Mouse (Mus musculus) stomach, embryonic 14.5 days (tissue): Measurements from ENCODE around the gene Ptprg. TPM values are rescaled to one million over a fixed set of nuclear protein-coding genes. Genes with fewer than 3 reads are reported as not detected.

Source experiments
- ATAC-seq: fragments of 200-750 bp; cut with Nextera tagmentation; 2 replicates; pipeline ENCODE4 v1.8.0; 2017; ENCODE audit warnings: low read depth, moderate TSS enrichment; ENCODE audit not compliant: insufficient number of reproducible peaks, insufficient read depth, low FRiP score
- H3K27ac ChIP-seq: fragments of 300-500 bp; sonication (generic); 2 replicates; pipeline ENCODE4 v1.5.1; 2014; ENCODE audit warnings: mild to moderate bottlenecking, low read length, moderate library complexity, mixed read lengths
- H3K27me3 ChIP-seq: fragments of 300-500 bp; sonication (generic); 2 replicates; pipeline ENCODE4 v1.6.1; 2014; ENCODE audit warnings: low read length, control low read depth, mixed read lengths; ENCODE audit not compliant: control insufficient read depth, insufficient read depth
- H3K36me3 ChIP-seq: fragments of 300-500 bp; sonication (generic); 2 replicates; pipeline ENCODE4 v1.6.1; 2014; ENCODE audit warnings: mild to moderate bottlenecking, control low read depth, low read length, moderate library complexity, mixed read lengths; ENCODE audit not compliant: control insufficient read depth, insufficient read depth
- H3K4me1 ChIP-seq: fragments of 300-500 bp; sonication (generic); 2 replicates; pipeline ENCODE4 v1.6.1; 2014; ENCODE audit warnings: low read length, control low read depth, mixed read lengths; ENCODE audit not compliant: control insufficient read depth, insufficient read depth
- H3K4me2 ChIP-seq: fragments of 300-500 bp; sonication (generic); replicated peaks from 2 replicates; pipeline ENCODE4 v1.6.1; 2014; ENCODE audit warnings: low read depth, low read length, control low read depth
- H3K4me3 ChIP-seq: fragments of 300-500 bp; sonication (generic); 2 replicates; pipeline ENCODE4 v1.5.1; 2014; ENCODE audit warnings: low read depth, low read length, control low read depth
- H3K9ac ChIP-seq: fragments of 300-500 bp; sonication (generic); replicated peaks from 2 replicates; pipeline ENCODE4 v1.6.1; 2014; ENCODE audit warnings: low read depth, mild to moderate bottlenecking, control low read depth, low read length, moderate library complexity, mixed read lengths
- H3K9me3 ChIP-seq: fragments of 300-500 bp; sonication (generic); 2 replicates; pipeline ENCODE4 v1.6.1; 2016; ENCODE audit warnings: low read depth, low read length, control low read depth; ENCODE audit not compliant: control insufficient read depth
- WGBS: fragments of 180-500 bp; shearing (Covaris S2); extraction: QIAGEN DNeasy Blood & Tissue Kit; methylation state at CpG from one replicate; pipeline ENCODE4 v1.1.7; 2014; 5-methylcytosine and 5-hydroxymethylcytosine counted together
- polyA plus RNA-seq: library from polyadenylated mRNA; unstranded; fragments of >200 nt; fragmentation: Nextera tagmentation; extraction: Ambion mirVana; gene quantifications from 2 replicates; pipeline ENCODE4 v1.2.1, GENCODE M21; 2014

Ptprg gene
- polyA plus RNA-seq, 1 experiment from 2014 or later, result 31.3 TPM

GRCm38 (mm10) chr14:12218544-12219150 lies 665.3 kb downstream of the Ptprg start:
- Histone ChIP-seq H3K27me3 (no peaks in the 10 kb centered on the region), H3K4me3 (no peak overlapping the region), H3K4me1 (no peaks in the 10 kb centered on the region), H3K4me2 (no peak overlapping the region), H3K9ac (no peak overlapping the region), H3K36me3 (no peaks in the 10 kb centered on the region), H3K27ac (no peak overlapping the region), H3K9me3 (no peaks in the 10 kb centered on the region)
- WGBS, result 89% methylated on average over 16 of the region's 16 CpGs
- no peak for ATAC-seq

DNA sequence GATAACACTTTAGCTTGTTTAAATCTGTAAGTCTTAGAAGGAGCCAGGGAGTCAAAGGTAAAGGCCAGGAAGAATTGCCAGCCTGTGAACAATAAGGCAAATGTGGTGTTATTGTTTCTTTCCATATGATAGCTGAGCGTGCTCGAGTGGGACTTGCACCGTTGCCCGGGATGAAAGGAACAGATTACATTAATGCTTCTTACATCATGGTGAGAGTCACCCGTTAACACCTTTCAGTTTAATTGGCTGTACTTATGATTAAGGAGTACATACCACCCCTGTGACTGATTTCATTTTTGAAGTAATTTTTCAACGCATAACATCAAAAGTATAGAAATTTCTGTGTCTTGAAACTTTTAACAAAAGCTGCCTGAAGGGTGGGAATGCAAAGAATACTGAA lies 666.5 kb downstream of the Ptprg start:
- H3K9me3 ChIP-seq, result no peaks in the 10 kb centered on the region
- H3K27ac ChIP-seq, result no peak overlapping the region
- no peak overlapping the region for H3K4me2 ChIP-seq
- no peaks in the 10 kb centered on the region for H3K27me3 ChIP-seq
- no peaks in the 10 kb centered on the region for H3K36me3 ChIP-seq
- H3K4me1 ChIP-seq, result no peaks in the 10 kb centered on the region
- H3K4me3 ChIP-seq, result no peak overlapping the region
- no peak for ATAC-seq
- 87% methylated on average over 6 of the region's 6 CpGs for WGBS
- H3K9ac ChIP-seq, result no peak overlapping the region

GRCm38 (mm10) chr14:12220540-12220939 lies 667.2 kb downstream of the Ptprg start:
- H3K9ac ChIP-seq, result no peak overlapping the region
- no peak for ATAC-seq
- no peak overlapping the region for H3K4me3 ChIP-seq
- 86% methylated on average over 8 of the region's 8 CpGs for WGBS
- H3K4me1 ChIP-seq, result no peaks in the 10 kb centered on the region
- H3K4me2 ChIP-seq, result no peak overlapping the region
- no peaks in the 10 kb centered on the region for H3K9me3 ChIP-seq
- H3K27ac ChIP-seq, result no peak overlapping the region
- no peaks in the 10 kb centered on the region for H3K27me3 ChIP-seq
- H3K36me3 ChIP-seq, result no peaks in the 10 kb centered on the region

DNA sequence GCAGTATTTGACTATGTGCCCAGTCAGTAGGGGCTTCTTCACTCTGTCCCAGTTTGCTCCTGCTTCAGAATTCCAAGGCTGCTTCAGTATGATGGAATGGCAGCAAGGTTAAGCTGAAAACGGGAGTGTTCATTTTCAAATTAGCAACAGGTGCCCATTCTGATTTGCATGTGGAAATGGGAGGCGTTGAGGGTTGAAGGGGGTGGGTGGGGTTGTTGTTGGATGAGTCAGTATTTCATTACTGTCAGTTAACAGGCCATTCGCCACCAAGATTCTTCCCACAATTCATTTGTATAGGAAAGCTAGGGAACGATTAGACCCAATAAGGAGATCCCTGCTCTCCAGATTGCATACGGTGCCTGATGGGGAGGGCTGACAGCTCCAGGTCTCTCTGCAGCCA lies 668.2 kb downstream of the Ptprg start:
- no peaks in the 10 kb centered on the region for H3K9me3 ChIP-seq
- ATAC-seq, result no peak
- H3K4me3 ChIP-seq, result no peak overlapping the region
- H3K27ac ChIP-seq, result no peak overlapping the region
- WGBS, result 79% methylated on average over 5 of the region's 5 CpGs
- no peaks in the 10 kb centered on the region for H3K27me3 ChIP-seq
- no peaks in the 10 kb centered on the region for H3K36me3 ChIP-seq
- H3K4me1 ChIP-seq, result no peaks in the 10 kb centered on the region
- no peak overlapping the region for H3K4me2 ChIP-seq
- no peak overlapping the region for H3K9ac ChIP-seq

DNA sequence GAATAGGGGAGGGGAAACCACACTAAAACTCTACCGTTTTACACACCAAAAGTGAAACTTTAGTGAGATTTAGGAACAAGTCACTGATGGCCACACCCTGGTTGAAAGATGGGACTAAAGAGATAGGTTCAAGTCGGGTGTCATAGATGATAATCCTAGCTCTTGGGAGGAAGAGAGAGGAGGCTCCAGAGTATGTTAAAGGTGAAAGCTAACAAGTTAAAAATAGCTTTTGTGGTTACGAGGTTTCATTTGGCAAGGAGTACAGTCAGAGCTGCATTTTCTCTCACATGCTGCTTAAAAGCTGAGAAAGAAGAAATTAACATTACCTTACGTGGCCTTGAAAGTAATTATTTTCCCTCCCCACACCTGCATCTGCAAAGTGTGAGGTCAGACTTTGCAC lies 690.4 kb downstream of the Ptprg start:
- 63% methylated on average over 4 of the region's 4 CpGs for WGBS
- ATAC-seq, result no peak
- Histone ChIP-seq H3K4me3 (no peak overlapping the region), H3K4me2 (no peak overlapping the region), H3K9me3 (no peaks in the 10 kb centered on the region), H3K27ac (no peak overlapping the region), H3K9ac (no peak overlapping the region), H3K27me3 (no peaks in the 10 kb centered on the region), H3K4me1 (no peaks in the 10 kb centered on the region), H3K36me3 (no peaks in the 10 kb centered on the region)

DNA sequence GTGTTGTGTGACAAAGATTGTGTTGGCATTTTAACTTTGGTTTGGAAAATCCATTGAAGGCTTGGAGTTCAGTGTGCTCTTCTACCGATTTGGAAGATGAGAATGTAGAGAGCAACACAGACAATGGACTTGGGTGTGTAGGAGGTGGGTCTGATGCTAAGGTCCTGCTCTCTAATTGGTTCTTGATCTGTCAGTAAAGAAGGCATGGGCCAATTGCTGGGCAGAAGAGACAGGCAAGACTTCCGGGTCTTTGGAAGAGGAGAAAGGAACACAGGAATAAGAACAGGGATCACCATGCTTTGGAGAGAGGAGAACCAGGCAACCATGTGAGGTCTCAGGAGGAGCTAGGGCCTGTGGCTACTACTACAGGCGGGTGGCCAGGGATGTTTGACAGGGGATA lies 722.7 kb downstream of the Ptprg start:
- WGBS, result 59% methylated on average over 3 of the region's 3 CpGs

DNA sequence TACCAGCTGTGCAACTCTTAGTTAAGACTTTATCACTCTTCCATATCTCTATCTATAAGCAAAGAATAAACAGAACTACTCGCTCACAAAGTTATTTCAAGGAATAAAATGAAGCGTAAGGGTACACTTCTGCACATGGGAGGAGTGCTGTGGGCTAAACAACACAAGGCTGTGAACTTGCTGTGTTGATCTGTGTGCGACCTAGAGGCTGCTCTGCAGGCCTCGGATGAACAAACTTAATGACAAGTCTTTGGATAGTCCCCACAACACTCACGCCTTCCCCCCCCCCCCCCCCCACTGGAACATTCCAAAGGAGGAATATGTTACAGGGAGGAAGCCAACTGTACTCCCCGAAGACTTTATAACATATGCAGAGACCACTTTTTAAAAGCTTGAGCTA lies 730.3 kb downstream of the Ptprg start, which contains the start of gene Gm49355:
Gene Gm49355, plus strand, starts transcription at position 336 of the 400 bp plus-strand sequence.
- Histone ChIP-seq H3K27me3 (no peaks in the 10 kb centered on the region), H3K4me1 (no peaks in the 10 kb centered on the region), H3K4me3 (peak within 1 kb of the TSS; percentile 74), H3K27ac (peak within 1 kb of the TSS; percentile 98), H3K36me3 (no peaks in the 10 kb centered on the region), H3K9ac (peak within 1 kb of the TSS; percentile 82), H3K9me3 (no peaks in the 10 kb centered on the region), H3K4me2 (peak within 1 kb of the TSS; percentile 64)
- ATAC-seq, result no peak
- 67% methylated on average over 6 of the region's 6 CpGs for WGBS

More for the DNA sequence above, 722.7 kb downstream of the Ptprg start:
- no peaks in the 10 kb centered on the region for H3K9me3 ChIP-seq
- no peak overlapping the region for H3K9ac ChIP-seq
- no peak overlapping the region for H3K27ac ChIP-seq
- no peaks in the 10 kb centered on the region for H3K27me3 ChIP-seq
- ATAC-seq, result no peak
- H3K4me2 ChIP-seq, result no peak overlapping the region
- no peaks in the 10 kb centered on the region for H3K36me3 ChIP-seq
- no peak overlapping the region for H3K4me3 ChIP-seq
- H3K4me1 ChIP-seq, result no peaks in the 10 kb centered on the region

DNA sequence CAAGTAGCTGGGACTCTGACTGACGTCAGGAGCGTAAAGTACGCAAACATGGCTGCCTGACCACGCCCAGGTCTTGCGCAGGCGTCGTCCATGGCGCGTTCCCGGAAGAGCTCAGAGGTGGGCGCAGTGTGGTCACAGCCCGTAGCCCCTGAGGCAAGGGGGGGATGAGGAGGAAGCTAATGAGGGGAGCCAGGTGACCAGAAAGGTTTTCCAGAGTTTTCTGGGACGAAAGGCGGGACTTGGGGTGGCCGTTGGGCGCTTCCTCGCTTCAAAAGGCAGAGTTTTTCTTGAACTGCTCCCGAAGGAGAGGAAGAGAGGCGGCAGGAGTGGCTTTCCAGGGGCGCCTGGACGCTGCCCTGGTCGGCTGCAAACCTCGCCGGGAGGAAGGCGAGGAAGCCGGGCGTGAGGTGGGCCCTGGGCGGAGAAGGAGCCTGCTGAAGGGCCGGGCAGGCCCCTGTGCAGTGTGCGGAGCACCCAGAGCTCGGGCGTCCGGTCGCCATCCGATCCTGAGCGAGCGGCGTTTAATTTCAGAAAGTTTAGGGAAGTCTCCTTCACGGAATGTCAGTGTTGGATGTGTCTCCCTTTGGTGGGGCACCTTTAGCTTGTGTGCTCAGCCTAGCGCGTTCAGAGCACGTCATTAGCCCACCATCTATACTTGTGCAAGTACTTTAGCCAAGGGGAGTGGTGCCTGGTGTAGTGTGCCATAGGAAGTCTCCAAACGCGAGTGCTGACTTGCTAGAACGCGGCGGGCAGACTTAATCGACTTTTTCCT lies 731.0 kb downstream of the Ptprg start, which contains the start of gene 3830406C13Rik:
Gene 3830406C13Rik, plus strand, starts transcription at position 33 of the 772 bp plus-strand sequence.
- peak; percentile 97 for ATAC-seq
- WGBS, result under 1% methylated on average over 48 of the region's 48 CpGs
- Histone ChIP-seq H3K4me2 (peak within 1 kb of the TSS; percentile 64), H3K4me1 (no peaks in the 10 kb centered on the region), H3K4me3 (peak within 1 kb of the TSS; percentile 74), H3K36me3 (no peaks in the 10 kb centered on the region), H3K27me3 (no peaks in the 10 kb centered on the region), H3K9ac (peak within 1 kb of the TSS; percentile 82), H3K9me3 (no peaks in the 10 kb centered on the region), H3K27ac (peak within 1 kb of the TSS; percentile 98)
